Mouse (Mus musculus): Measurements from ENCODE around the gene Fam71b. TPM values are rescaled to one million over a fixed set of nuclear protein-coding genes. Genes with fewer than 3 reads are reported as not detected.

The Fam71b gene
- total RNA-seq, 1 experiment: not detected

DNA sequence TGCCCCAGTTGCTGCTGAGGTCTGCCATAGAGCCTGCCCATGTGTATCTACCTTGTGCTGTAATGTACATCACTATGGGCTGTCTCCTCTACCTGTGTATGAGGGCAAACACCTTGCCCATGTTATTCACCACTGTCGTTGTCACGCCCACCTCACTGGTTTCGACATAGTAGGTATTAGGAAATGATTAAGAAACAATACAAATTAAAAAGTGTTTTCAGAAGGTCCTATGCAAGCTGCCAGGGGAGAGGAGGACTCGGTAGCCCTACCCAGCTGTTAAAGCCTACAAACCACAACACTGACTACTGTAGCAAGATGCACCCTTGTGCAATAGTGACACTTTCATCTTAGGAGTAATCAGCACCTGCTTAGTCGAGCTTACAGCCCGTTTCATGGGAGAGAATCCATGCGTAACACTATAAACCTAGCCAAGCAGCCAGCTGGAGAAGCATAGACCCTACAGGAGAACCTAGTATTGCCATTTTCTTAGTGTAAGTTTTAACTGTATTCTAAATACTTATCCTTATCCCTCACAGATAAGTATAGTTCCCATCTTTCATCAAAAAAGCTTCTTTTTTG, 16.2 kb upstream of the Fam71b start:
- H3K36me3 ChIP-seq (ENCODE audit: control insufficient read depth, insufficient read depth, low read length, poor library complexity, severe bottlenecking): no peaks in the 10 kb centered on the region
- no peak for DNase-seq (ENCODE audit: low read depth, low spot score)
- H3K4me1 ChIP-seq (ENCODE audit: control insufficient read depth in 2 of 2, insufficient read depth in 2 of 2, low read length in 2 of 2, poor library complexity in 1 of 2): no peaks in the 10 kb centered on the region
- H3K9me3 ChIP-seq (ENCODE audit: control insufficient read depth, insufficient read depth, low read depth, low read length): no peaks in the 10 kb centered on the region
- in situ Hi-C loops (cut with MboI; ENCODE audit: low sequenced_read_pairs in 2 of 2, unreplicated experiment in 2 of 2): no loop called here
- no peak overlapping the region for H3K9ac ChIP-seq (ENCODE audit: insufficient read depth, low read depth, low read length, poor library complexity, severe bottlenecking)
- H3K4me3 ChIP-seq (ENCODE audit: insufficient read depth in 1 of 2, low read depth in 1 of 2, low read length in 2 of 2, poor library complexity in 1 of 2, severe bottlenecking in 1 of 2): no peak overlapping the region
- H3K27ac ChIP-seq (ENCODE audit: insufficient read depth, low read depth, low read length, poor library complexity, severe bottlenecking): no peak overlapping the region
- TF ChIP-seq HCFC1 (IDR thresholded peaks at IDR 0.05; ENCODE audit: borderline replicate concordance, insufficient read depth, low read length) (no peak), ZNF384 (IDR thresholded peaks at IDR 0.05; ENCODE audit: low read depth, low read length) (no peak), MAFK (IDR thresholded peaks at IDR 0.05; ENCODE audit: insufficient read depth, low read depth, low read length) (no peak), ZC3H11A (IDR thresholded peaks at IDR 0.05; ENCODE audit: borderline replicate concordance, low read depth, low read length) (no peak), CHD2 (IDR thresholded peaks at IDR 0.05; ENCODE audit: low read depth, low read length) (no peak)

DNA sequence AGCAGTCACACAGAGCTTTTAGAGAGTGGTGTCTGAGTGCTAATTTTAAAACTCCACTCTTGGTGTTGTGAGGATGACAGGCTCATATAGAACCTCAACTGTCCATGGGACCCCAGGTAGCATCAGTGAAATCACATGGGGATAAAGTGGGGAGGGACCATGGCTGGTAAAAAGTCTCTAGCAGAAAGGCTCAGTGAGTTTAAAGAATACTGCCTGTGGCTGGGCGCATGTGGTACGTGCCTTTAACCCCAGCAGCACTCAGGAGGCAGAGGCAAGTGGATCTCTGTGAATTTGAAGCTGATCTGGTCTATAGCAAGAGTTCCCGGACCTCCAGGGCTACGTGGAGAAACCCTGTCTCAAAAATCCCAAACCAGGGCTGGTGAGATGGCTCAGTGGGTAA, 13.9 kb upstream of the Fam71b start:
- TF ChIP-seq CHD2 (IDR thresholded peaks at IDR 0.05; ENCODE audit: low read depth, low read length) (no peak), MAFK (IDR thresholded peaks at IDR 0.05; ENCODE audit: insufficient read depth, low read depth, low read length) (no peak), ZNF384 (IDR thresholded peaks at IDR 0.05; ENCODE audit: low read depth, low read length) (no peak), HCFC1 (IDR thresholded peaks at IDR 0.05; ENCODE audit: borderline replicate concordance, insufficient read depth, low read length) (no peak), ZC3H11A (IDR thresholded peaks at IDR 0.05; ENCODE audit: borderline replicate concordance, low read depth, low read length) (no peak)
- Histone ChIP-seq H3K4me1 (ENCODE audit: control insufficient read depth in 2 of 2, insufficient read depth in 2 of 2, low read length in 2 of 2, poor library complexity in 1 of 2) (no peaks in the 10 kb centered on the region), H3K36me3 (ENCODE audit: control insufficient read depth, insufficient read depth, low read length, poor library complexity, severe bottlenecking) (no peaks in the 10 kb centered on the region), H3K27ac (ENCODE audit: insufficient read depth, low read depth, low read length, poor library complexity, severe bottlenecking) (no peak overlapping the region), H3K4me3 (ENCODE audit: insufficient read depth in 1 of 2, low read depth in 1 of 2, low read length in 2 of 2, poor library complexity in 1 of 2, severe bottlenecking in 1 of 2) (no peak overlapping the region), H3K9me3 (ENCODE audit: control insufficient read depth, insufficient read depth, low read depth, low read length) (no peaks in the 10 kb centered on the region), H3K9ac (ENCODE audit: insufficient read depth, low read depth, low read length, poor library complexity, severe bottlenecking) (no peak overlapping the region)
- in situ Hi-C loops (cut with MboI; ENCODE audit: low sequenced_read_pairs in 2 of 2, unreplicated experiment in 2 of 2): no loop called here
- DNase-seq (ENCODE audit: low read depth, low spot score): no peak

DNA sequence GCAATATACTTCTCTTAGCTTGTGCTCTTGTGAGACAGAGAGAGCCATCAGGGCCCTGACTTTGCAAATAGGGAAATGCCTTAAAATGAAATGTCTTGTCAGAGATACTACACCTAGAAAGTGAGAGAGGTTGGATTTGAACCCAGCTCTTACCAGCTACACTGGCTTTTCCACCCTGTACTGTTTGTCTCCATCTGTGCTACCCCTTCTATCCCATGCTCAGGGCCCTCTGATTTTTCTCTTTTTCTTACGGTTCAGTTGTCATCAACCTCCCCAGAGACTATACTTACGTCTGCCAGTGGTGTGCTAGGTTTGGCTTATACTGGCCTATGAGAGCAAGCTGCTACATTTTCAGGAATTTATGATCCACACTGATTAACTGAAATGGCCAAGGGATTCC, 11.4 kb upstream of the Fam71b start:
- Histone ChIP-seq H3K27ac (ENCODE audit: insufficient read depth, low read depth, low read length, poor library complexity, severe bottlenecking) (no peak overlapping the region), H3K9me3 (ENCODE audit: control insufficient read depth, insufficient read depth, low read depth, low read length) (no peaks in the 10 kb centered on the region), H3K4me3 (ENCODE audit: insufficient read depth in 1 of 2, low read depth in 1 of 2, low read length in 2 of 2, poor library complexity in 1 of 2, severe bottlenecking in 1 of 2) (no peak overlapping the region), H3K9ac (ENCODE audit: insufficient read depth, low read depth, low read length, poor library complexity, severe bottlenecking) (no peak overlapping the region), H3K4me1 (ENCODE audit: control insufficient read depth in 2 of 2, insufficient read depth in 2 of 2, low read length in 2 of 2, poor library complexity in 1 of 2) (no peaks in the 10 kb centered on the region), H3K36me3 (ENCODE audit: control insufficient read depth, insufficient read depth, low read length, poor library complexity, severe bottlenecking) (no peaks in the 10 kb centered on the region)
- no peak for DNase-seq (ENCODE audit: low read depth, low spot score)
- no peak for TF ChIP-seq MAFK (IDR thresholded peaks at IDR 0.05; ENCODE audit: insufficient read depth, low read depth, low read length)
- no peak for TF ChIP-seq ZC3H11A (IDR thresholded peaks at IDR 0.05; ENCODE audit: borderline replicate concordance, low read depth, low read length)
- TF ChIP-seq HCFC1 (IDR thresholded peaks at IDR 0.05; ENCODE audit: borderline replicate concordance, insufficient read depth, low read length): no peak
- in situ Hi-C loops (cut with MboI; ENCODE audit: low sequenced_read_pairs in 2 of 2, unreplicated experiment in 2 of 2): no loop called here

DNA sequence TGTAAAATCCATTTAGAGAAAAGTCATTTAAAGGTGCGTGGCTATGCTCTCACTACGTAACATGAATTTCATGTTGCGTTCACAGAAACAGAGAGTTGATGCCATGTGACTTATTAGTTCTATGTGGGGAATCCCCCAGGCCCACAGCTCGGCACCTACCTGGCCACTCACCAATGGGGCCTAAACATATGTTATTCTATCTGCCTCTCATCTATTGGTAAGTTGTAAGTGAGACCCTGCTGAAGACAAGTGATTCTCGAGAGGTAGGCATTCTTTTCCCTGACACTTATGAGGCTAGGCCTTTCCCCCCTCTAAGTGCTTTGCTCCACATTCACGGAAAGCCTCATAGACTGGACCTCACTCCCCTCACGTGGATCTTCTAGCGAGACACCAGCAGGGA, 9.8 kb upstream of the Fam71b start:
- H3K27ac ChIP-seq (ENCODE audit: insufficient read depth, low read depth, low read length, poor library complexity, severe bottlenecking): no peak overlapping the region

DNA sequence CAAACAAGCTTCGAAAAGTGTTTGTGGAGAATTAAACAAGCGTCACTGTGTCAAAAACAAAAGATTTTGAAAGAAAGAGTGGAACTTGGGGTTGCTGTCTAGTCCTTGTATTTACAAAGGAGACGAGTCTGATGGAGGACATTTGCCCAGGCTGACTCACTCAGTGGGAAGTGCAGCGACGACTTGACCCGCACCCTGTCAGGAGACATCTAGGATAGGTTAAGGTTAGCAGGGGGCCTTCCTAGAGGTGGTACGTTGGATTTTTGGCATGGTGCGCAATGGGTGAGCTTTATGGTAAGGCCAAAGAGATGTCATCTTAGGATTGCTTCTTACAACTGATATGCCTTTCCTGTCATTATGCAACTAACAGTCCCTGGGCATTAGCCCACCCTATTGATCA, 9.3 kb upstream of the Fam71b start:
- no peak for TF ChIP-seq CHD2 (IDR thresholded peaks at IDR 0.05; ENCODE audit: low read depth, low read length)
- TF ChIP-seq HCFC1 (IDR thresholded peaks at IDR 0.05; ENCODE audit: borderline replicate concordance, insufficient read depth, low read length): no peak
- TF ChIP-seq MAFK (IDR thresholded peaks at IDR 0.05; ENCODE audit: insufficient read depth, low read depth, low read length): no peak
- TF ChIP-seq ZC3H11A (IDR thresholded peaks at IDR 0.05; ENCODE audit: borderline replicate concordance, low read depth, low read length): no peak
- TF ChIP-seq ZNF384 (IDR thresholded peaks at IDR 0.05; ENCODE audit: low read depth, low read length): no peak
- no peak overlapping the region for H3K9ac ChIP-seq (ENCODE audit: insufficient read depth, low read depth, low read length, poor library complexity, severe bottlenecking)
- no peaks in the 10 kb centered on the region for H3K4me1 ChIP-seq (ENCODE audit: control insufficient read depth in 2 of 2, insufficient read depth in 2 of 2, low read length in 2 of 2, poor library complexity in 1 of 2)
- DNase-seq (ENCODE audit: low read depth, low spot score): no peak
- in situ Hi-C loops (cut with MboI; ENCODE audit: low sequenced_read_pairs in 2 of 2, unreplicated experiment in 2 of 2): no loop called here
- no peaks in the 10 kb centered on the region for H3K9me3 ChIP-seq (ENCODE audit: control insufficient read depth, insufficient read depth, low read depth, low read length)
- H3K27ac ChIP-seq (ENCODE audit: insufficient read depth, low read depth, low read length, poor library complexity, severe bottlenecking): no peak overlapping the region
- H3K36me3 ChIP-seq (ENCODE audit: control insufficient read depth, insufficient read depth, low read length, poor library complexity, severe bottlenecking): no peaks in the 10 kb centered on the region
- H3K4me3 ChIP-seq (ENCODE audit: insufficient read depth in 1 of 2, low read depth in 1 of 2, low read length in 2 of 2, poor library complexity in 1 of 2, severe bottlenecking in 1 of 2): no peak overlapping the region

More for the DNA sequence above, 9.8 kb upstream of the Fam71b start:
- Histone ChIP-seq H3K9me3 (ENCODE audit: control insufficient read depth, insufficient read depth, low read depth, low read length) (no peaks in the 10 kb centered on the region), H3K36me3 (ENCODE audit: control insufficient read depth, insufficient read depth, low read length, poor library complexity, severe bottlenecking) (no peaks in the 10 kb centered on the region), H3K9ac (ENCODE audit: insufficient read depth, low read depth, low read length, poor library complexity, severe bottlenecking) (no peak overlapping the region), H3K4me1 (ENCODE audit: control insufficient read depth in 2 of 2, insufficient read depth in 2 of 2, low read length in 2 of 2, poor library complexity in 1 of 2) (no peaks in the 10 kb centered on the region), H3K4me3 (ENCODE audit: insufficient read depth in 1 of 2, low read depth in 1 of 2, low read length in 2 of 2, poor library complexity in 1 of 2, severe bottlenecking in 1 of 2) (no peak overlapping the region)
- in situ Hi-C loops (cut with MboI; ENCODE audit: low sequenced_read_pairs in 2 of 2, unreplicated experiment in 2 of 2): no loop called here
- TF ChIP-seq CHD2 (IDR thresholded peaks at IDR 0.05; ENCODE audit: low read depth, low read length): no peak
- TF ChIP-seq ZC3H11A (IDR thresholded peaks at IDR 0.05; ENCODE audit: borderline replicate concordance, low read depth, low read length): no peak
- no peak for TF ChIP-seq ZNF384 (IDR thresholded peaks at IDR 0.05; ENCODE audit: low read depth, low read length)
- no peak for TF ChIP-seq HCFC1 (IDR thresholded peaks at IDR 0.05; ENCODE audit: borderline replicate concordance, insufficient read depth, low read length)
- TF ChIP-seq MAFK (IDR thresholded peaks at IDR 0.05; ENCODE audit: insufficient read depth, low read depth, low read length): no peak
- no peak for DNase-seq (ENCODE audit: low read depth, low spot score)
